Mouse (Mus musculus): Measurements from ENCODE around the gene Wwox. TPM values are rescaled to one million over a fixed set of nuclear protein-coding genes. Genes with fewer than 3 reads are reported as not detected.
A peak's percentile ranks its signal among the peaks of the same experiment; 100 is the strongest.

Gene Wwox
- polyA plus RNA-seq, 1 experiment from 2014 or later, result 14.0 TPM

DNA sequence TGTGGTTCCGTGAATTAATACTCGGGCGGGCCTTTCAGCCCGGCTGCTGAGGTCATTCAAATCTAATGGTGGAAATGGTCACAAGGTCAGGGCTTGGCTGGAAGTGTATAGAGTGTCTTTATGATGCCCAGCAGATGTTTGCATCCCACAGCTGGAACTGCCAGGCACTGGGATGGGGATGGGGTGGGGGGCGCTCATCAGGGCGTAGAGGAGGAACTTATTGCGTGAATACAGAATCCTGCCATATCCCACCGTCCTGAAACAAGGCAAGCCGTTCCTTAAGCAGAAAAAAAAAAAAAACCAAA is 571.3 kb downstream of the Wwox start:
- Histone ChIP-seq H3K4me3 (no peak overlapping the region), H3K36me3 (no peaks in the 10 kb centered on the region), H3K4me1 (peaks cover 22% of the 10 kb centered on the region), H3K27me3 (peaks cover 32% of the 10 kb centered on the region), H3K9me3 (no peaks in the 10 kb centered on the region), H3K27ac (replicated peaks) (0 out of 2 replicates have a peak overlapping the region, but pooled peaks have one; percentile 10), H3K9ac (replicated peaks) (no peak overlapping the region), H3K4me2 (replicated peaks) (peak overlapping the region; percentile 27; the same call in 1 of the 2 replicates)
- 12% methylated on average over 9 of the region's 9 CpGs for WGBS
- ATAC-seq (ENCODE audit: low FRiP score, low read depth), result no peak

DNA sequence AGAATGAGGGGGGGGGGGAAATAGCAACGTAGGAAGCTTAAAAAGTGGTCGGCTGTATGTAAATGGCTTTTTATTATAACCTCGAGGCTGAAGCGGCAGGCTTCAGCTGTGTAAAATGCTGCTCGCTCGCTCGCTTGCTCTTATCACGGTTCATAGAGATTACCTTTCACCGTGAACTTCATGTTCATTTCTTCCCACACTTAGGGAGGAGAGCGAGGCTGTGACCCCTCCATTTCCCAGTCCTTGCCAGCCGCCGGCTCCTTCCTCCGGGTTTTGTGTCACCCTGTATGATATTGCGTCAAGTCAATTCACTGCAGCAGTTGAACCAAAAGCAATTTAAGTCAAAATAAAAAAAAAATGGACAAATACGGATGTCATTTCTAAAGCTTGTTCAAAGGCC is 580.2 kb downstream of the Wwox start:
- Histone ChIP-seq H3K9ac (replicated peaks) (no peak overlapping the region), H3K4me3 (no peak overlapping the region), H3K27me3 (no peaks in the 10 kb centered on the region; the same call in 1 of the 2 replicates), H3K27ac (replicated peaks) (no peak overlapping the region), H3K4me1 (0 out of 2 replicates have a peak, but pooled peaks cover 5% of the 10 kb centered on the region), H3K9me3 (no peaks in the 10 kb centered on the region), H3K36me3 (no peaks in the 10 kb centered on the region), H3K4me2 (replicated peaks) (no peak overlapping the region)
- WGBS, result 53% methylated on average over 15 of the region's 15 CpGs
- ATAC-seq (ENCODE audit: low FRiP score, low read depth), result no peak

DNA sequence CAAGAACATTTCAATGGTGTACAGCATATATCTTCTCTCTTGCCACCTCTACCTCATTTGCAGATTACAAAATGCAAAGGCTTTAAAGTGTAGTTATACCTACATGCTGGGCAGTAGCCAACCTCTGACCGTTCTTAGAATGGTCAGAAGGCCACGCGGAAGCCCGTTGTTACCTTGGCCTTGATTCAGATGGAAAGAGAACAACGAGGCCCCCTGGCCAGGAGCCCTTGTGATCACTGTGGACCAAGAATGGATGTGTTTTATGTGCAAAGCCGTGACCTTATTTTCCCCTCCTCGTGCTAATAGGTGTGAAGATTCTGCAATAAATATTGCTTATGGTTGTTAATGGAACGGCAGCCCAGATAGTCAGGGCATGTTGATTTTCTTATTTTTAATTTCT is 582.3 kb downstream of the Wwox start:
- Histone ChIP-seq H3K4me3 (no peak overlapping the region), H3K36me3 (no peaks in the 10 kb centered on the region), H3K9me3 (no peaks in the 10 kb centered on the region), H3K27ac (replicated peaks) (no peak overlapping the region), H3K27me3 (no peaks in the 10 kb centered on the region), H3K4me2 (replicated peaks) (no peak overlapping the region), H3K4me1 (0 out of 2 replicates have a peak, but pooled peaks cover 5% of the 10 kb centered on the region), H3K9ac (replicated peaks) (no peak overlapping the region)
- ATAC-seq (ENCODE audit: low FRiP score, low read depth), result no peak
- 91% methylated on average over 8 of the region's 8 CpGs for WGBS

DNA sequence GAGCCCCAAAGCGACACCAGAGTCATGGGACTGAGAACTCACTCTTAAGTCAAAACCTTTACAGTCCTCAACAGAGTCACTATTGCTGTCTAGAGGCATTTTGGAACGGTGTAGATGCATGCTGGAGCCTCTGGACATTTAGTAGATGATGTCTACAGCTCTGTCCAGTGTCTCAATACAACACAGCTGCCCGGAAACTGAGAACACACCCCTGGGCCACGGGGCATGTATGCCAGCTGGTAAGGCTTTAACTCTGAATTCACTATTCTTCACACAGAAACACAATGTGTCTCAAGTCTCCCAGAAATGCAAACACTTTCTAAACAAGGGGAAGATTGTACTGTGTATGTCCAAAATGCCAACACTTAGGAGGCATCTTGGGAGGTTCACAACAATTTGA is 584.6 kb downstream of the Wwox start:
- WGBS, result 88% methylated on average over 4 of the region's 4 CpGs
- H3K9ac ChIP-seq (replicated peaks), result no peak overlapping the region
- ATAC-seq (ENCODE audit: low FRiP score, low read depth), result no peak

DNA sequence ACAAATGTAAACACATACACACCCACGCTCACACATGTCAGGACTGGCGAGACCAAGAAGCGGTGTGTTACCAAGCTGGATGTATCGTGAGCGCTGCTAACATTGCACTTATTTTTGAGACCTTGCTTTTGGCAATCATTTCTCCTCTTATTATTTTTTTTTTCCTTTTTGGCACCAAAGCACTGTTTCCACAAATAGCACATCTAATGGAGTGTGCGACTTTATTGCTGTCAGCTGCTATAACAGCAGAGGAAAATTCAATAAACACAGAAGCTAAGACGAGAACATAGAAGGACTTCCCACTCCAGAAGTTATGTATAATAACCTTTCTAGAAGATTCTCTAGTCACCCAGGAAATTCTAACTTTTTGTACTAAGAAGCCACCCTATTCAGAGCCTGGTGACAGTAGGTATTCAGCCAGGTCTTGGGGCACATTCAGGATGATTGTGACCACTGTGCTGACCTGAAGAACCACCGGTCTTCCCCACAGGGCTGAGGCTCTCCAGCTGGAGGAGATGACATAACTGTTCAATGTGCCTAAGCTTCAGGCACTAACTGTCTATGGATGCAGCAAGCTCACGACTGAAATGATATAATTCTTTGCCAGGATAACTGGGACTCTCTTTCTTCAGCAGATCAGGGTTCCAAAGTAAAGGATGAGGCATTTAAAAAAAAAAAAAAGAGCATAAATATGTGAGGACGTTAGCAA is 586.1 kb downstream of the Wwox start:
- Histone ChIP-seq H3K9ac (replicated peaks) (no peak overlapping the region), H3K27me3 (no peaks in the 10 kb centered on the region), H3K4me3 (no peak overlapping the region), H3K4me1 (no peaks in the 10 kb centered on the region), H3K9me3 (no peaks in the 10 kb centered on the region), H3K36me3 (no peaks in the 10 kb centered on the region), H3K27ac (replicated peaks) (no peak overlapping the region), H3K4me2 (replicated peaks) (no peak overlapping the region)
- ATAC-seq (ENCODE audit: low FRiP score, low read depth), result no peak
- WGBS, result 88% methylated on average over 10 of the region's 10 CpGs

More for the DNA sequence above, 584.6 kb downstream of the Wwox start:
- Histone ChIP-seq H3K36me3 (no peaks in the 10 kb centered on the region), H3K27me3 (no peaks in the 10 kb centered on the region), H3K27ac (replicated peaks) (no peak overlapping the region), H3K4me1 (0 out of 2 replicates have a peak, but pooled peaks cover 5% of the 10 kb centered on the region), H3K9me3 (no peaks in the 10 kb centered on the region), H3K4me3 (no peak overlapping the region), H3K4me2 (replicated peaks) (no peak overlapping the region)

DNA sequence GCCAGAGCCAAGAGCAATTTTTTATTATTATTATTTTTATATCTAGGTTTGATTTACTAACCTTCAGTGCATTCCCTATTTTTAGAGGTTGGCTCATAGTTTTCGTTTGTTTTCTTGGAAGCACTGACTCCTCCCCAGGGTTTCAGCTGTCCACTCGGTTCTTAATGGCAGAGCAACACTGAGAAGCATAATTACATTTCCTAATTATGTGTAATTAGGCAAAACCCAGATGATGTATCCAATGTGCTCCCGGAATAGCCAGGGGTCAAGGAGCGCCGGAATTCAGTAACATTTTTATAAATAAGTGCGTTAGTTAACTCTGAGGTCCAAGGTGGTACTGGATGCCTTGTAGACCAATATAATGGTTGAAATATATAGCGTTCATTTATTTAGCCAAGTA is 586.7 kb downstream of the Wwox start:
- no peak for ATAC-seq (ENCODE audit: low FRiP score, low read depth)
- no peaks in the 10 kb centered on the region for H3K9me3 ChIP-seq
- no peak overlapping the region for H3K9ac ChIP-seq (replicated peaks)
- H3K4me1 ChIP-seq, result no peaks in the 10 kb centered on the region
- no peaks in the 10 kb centered on the region for H3K36me3 ChIP-seq
- no peak overlapping the region for H3K4me3 ChIP-seq
- no peaks in the 10 kb centered on the region for H3K27me3 ChIP-seq
- H3K27ac ChIP-seq (replicated peaks), result no peak overlapping the region
- 84% methylated on average over 7 of the region's 7 CpGs for WGBS
- H3K4me2 ChIP-seq (replicated peaks), result no peak overlapping the region

DNA sequence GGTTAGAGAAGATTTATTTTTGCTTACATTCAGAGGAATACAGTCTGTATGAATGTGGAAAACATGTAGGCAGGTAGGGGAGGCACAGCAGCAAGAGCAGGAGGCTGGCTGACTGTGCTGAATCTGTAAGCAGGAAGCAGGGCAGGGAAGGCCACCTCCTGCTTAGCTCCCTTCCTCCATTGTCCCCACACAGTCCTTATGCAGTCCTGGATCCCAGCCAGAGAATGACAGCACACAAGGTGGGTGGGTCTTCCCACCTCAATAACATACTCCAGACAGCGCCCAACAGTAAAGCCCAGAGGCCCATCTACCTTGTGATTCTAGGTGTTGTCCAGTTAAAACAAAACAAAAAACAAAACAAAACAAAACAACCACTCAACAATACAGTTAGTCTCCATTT is 593.7 kb downstream of the Wwox start:
- H3K4me1 ChIP-seq, result peaks cover 4% of the 10 kb centered on the region; the same call in 1 of the 2 replicates
- no peaks in the 10 kb centered on the region for H3K36me3 ChIP-seq
- ATAC-seq (ENCODE audit: low FRiP score, low read depth), result no peak
- no peak overlapping the region for H3K9ac ChIP-seq (replicated peaks)
- no peak overlapping the region for H3K4me3 ChIP-seq
- no peak overlapping the region for H3K4me2 ChIP-seq (replicated peaks)
- H3K27ac ChIP-seq (replicated peaks), result no peak overlapping the region
- WGBS, result 74% methylated on average over 1 of the region's 1 CpGs
- H3K27me3 ChIP-seq, result no peaks in the 10 kb centered on the region
- H3K9me3 ChIP-seq, result no peaks in the 10 kb centered on the region

DNA sequence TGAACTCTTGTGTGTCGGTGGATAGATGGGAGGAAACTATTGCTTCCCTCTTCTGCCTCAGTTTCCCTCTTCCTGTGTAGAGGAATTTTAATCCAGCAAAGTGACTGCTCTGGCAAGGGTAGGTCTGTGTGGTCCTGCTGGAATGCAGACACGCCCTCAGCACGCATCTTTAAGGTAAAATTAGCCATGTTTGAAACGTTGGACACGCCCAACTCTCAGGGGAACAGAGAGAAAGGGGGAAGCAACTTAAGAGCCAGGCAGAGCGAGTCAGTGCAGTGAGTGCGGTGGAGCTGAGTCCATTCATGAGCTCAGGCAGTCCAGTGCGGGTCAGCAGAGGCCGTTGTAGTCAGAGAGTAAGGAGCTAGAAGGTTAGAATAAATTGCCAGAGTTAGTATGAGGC is 596.6 kb downstream of the Wwox start:
- ATAC-seq (ENCODE audit: low FRiP score, low read depth), result no peak
- Histone ChIP-seq H3K27ac (replicated peaks) (no peak overlapping the region), H3K36me3 (no peaks in the 10 kb centered on the region), H3K4me1 (peaks cover 8% of the 10 kb centered on the region), H3K27me3 (no peaks in the 10 kb centered on the region), H3K4me3 (no peak overlapping the region), H3K9ac (replicated peaks) (no peak overlapping the region), H3K4me2 (replicated peaks) (no peak overlapping the region), H3K9me3 (no peaks in the 10 kb centered on the region)
- WGBS, result 88% methylated on average over 9 of the region's 9 CpGs

DNA sequence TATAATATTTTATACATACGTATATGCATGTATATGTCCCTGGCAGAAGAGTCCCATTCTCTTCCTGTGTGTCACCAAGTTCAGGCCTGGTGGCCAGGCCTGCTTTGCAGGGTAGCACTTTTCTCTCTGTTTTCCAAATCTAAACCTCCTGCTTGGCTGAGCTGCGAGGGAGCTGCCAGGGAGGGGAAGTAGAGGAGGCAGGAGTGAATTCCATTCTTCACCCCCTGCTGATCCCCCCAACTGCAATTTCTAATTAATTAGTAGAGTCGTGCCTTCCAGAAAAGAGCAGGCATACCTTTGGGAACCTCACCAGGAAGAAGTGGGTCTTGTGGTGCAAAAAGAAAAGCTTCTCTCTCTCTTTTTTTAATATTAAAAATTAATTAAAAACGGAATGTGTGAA is 599.0 kb downstream of the Wwox start:
- no peak for ATAC-seq (ENCODE audit: low FRiP score, low read depth)
- H3K9me3 ChIP-seq, result no peaks in the 10 kb centered on the region
- no peaks in the 10 kb centered on the region for H3K27me3 ChIP-seq
- H3K36me3 ChIP-seq, result no peaks in the 10 kb centered on the region
- WGBS, result 19% methylated on average over 4 of the region's 4 CpGs
- no peak overlapping the region for H3K9ac ChIP-seq (replicated peaks)
- no peak overlapping the region for H3K27ac ChIP-seq (replicated peaks)
- H3K4me3 ChIP-seq, result no peak overlapping the region
- no peak overlapping the region for H3K4me2 ChIP-seq (replicated peaks)
- peaks cover 4% of the 10 kb centered on the region; the same call in 1 of the 2 replicates for H3K4me1 ChIP-seq

DNA sequence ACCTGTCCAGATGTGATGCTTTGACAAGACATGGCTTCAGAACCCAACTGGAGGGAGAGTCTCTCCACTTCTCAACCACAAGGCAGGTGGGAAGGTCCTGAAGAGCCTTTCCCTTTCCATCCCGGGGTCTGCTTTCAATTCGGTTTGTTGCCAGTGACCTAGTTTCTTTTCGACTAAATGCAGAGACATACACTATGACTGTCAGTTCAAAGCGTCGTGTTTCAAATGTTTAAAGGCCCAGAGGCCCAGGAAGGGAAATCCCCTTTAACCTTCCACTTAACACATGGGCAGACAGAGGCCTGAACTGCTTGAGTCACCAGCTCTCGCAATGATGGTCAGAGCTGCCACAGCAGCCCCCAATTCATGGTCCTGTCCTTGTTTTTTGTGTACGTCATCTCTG is 606.3 kb downstream of the Wwox start:
- Histone ChIP-seq H3K4me1 (no peaks in the 10 kb centered on the region), H3K9ac (replicated peaks) (no peak overlapping the region), H3K4me2 (replicated peaks) (no peak overlapping the region), H3K4me3 (no peak overlapping the region), H3K27me3 (no peaks in the 10 kb centered on the region), H3K27ac (replicated peaks) (no peak overlapping the region), H3K9me3 (no peaks in the 10 kb centered on the region), H3K36me3 (no peaks in the 10 kb centered on the region)
- ATAC-seq (ENCODE audit: low FRiP score, low read depth), result no peak
- 76% methylated on average over 7 of the region's 7 CpGs for WGBS

DNA sequence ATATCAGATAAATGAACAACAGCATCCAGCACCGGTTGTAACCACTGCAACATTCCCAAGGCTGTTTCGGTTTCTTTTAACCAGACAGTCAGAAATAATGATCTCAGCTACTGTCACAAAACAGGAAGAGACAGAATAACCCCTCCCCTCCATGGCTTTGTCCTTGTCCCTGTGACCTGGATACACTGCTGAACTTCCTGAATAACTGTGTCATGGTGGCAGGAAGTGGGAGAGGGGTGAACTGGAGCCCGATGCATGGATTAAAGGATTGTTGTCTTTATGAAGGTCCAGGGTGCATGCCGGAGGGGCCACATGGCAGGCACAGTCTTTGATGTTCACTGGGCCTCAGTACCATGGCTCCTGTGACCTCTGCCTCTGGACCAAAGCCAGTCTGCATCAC is 607.0 kb downstream of the Wwox start:
- Histone ChIP-seq H3K4me3 (no peak overlapping the region), H3K4me1 (no peaks in the 10 kb centered on the region), H3K9ac (replicated peaks) (no peak overlapping the region), H3K4me2 (replicated peaks) (no peak overlapping the region), H3K36me3 (no peaks in the 10 kb centered on the region), H3K9me3 (no peaks in the 10 kb centered on the region), H3K27ac (replicated peaks) (no peak overlapping the region), H3K27me3 (no peaks in the 10 kb centered on the region)
- WGBS, result 65% methylated on average over 4 of the region's 4 CpGs
- no peak for ATAC-seq (ENCODE audit: low FRiP score, low read depth)

DNA sequence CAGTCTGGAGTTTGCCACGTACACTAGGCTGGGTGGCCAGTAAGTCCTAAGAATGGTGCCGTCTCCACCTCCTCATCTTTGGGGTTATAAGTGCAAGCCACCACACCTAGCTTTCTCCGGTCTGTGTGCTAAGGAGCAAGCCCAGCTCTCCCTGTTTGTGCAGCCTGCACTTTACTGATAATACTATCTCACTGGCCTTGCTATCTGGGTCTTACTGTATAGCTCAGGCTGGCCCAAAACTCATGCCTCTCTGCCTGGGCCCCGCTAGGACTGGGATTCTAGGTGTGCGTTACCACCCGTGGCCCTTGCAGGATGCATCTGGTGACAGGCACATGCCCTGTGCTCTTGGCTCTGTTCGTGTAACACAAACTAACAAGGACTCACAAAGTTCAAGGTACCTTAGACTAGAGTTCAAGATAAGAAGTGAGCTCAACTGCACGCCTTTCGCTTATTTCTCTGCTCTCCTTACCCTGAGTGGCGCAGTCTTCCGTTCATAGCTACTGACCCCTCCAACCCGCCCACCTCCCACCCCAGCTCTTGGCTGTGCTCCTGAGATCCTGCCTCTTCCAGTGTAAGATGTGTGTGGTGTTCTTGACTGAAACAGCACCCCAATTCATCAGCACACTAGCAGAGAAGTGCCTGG is 618.9 kb downstream of the Wwox start:
- WGBS, result 90% methylated on average over 12 of the region's 12 CpGs
- no peak for ATAC-seq (ENCODE audit: low FRiP score, low read depth)
- no peaks in the 10 kb centered on the region for H3K9me3 ChIP-seq
- H3K27me3 ChIP-seq, result no peaks in the 10 kb centered on the region
- no peaks in the 10 kb centered on the region for H3K4me1 ChIP-seq
- H3K9ac ChIP-seq (replicated peaks), result no peak overlapping the region
- H3K4me3 ChIP-seq, result no peak overlapping the region
- H3K4me2 ChIP-seq (replicated peaks), result no peak overlapping the region
- H3K27ac ChIP-seq (replicated peaks), result no peak overlapping the region
- H3K36me3 ChIP-seq, result no peaks in the 10 kb centered on the region
